Mouse (Mus musculus) liver, embryonic 16.5 days (tissue): ENCODE data around the gene Pou5f1. TPM values are rescaled to one million over a fixed set of nuclear protein-coding genes. Genes with fewer than 3 reads are reported as not detected.

Experiments used
- ATAC-seq: fragments of 200-750 bp; cut with Nextera tagmentation; 2 replicates; pipeline ENCODE4 v1.8.0; 2017; ENCODE audit warnings: low read depth, mild to moderate bottlenecking, moderate number of reproducible peaks, moderate library complexity
- H3K27ac ChIP-seq: fragments of 300-500 bp; sonication (generic); 2 replicates; pipeline ENCODE4 v1.5.1; 2014; ENCODE audit warnings: mild to moderate bottlenecking, low read length
- H3K27me3 ChIP-seq: fragments of 300-500 bp; sonication (generic); 2 replicates; pipeline ENCODE4 v1.6.1; 2014; ENCODE audit warnings: low read depth, low read length, mixed read lengths; ENCODE audit not compliant: control insufficient read depth, insufficient read depth
- H3K36me3 ChIP-seq: fragments of 300-500 bp; sonication (generic); 2 replicates; pipeline ENCODE4 v1.6.1; 2014; ENCODE audit warnings: mild to moderate bottlenecking; ENCODE audit not compliant: control insufficient read depth, insufficient read depth
- H3K4me1 ChIP-seq: fragments of 300-500 bp; sonication (generic); 2 replicates; pipeline ENCODE4 v1.6.1; 2014; ENCODE audit warnings: low read depth, low read length, mixed read lengths; ENCODE audit not compliant: control insufficient read depth
- H3K4me2 ChIP-seq: fragments of 300-500 bp; sonication (generic); 2 replicates; pipeline ENCODE4 v1.6.1; 2014; ENCODE audit warnings: low read depth, low read length, mixed read lengths
- H3K4me3 ChIP-seq: fragments of 300-500 bp; sonication (generic); 2 replicates; pipeline ENCODE4 v1.5.1; 2014; ENCODE audit warnings: low read depth, mild to moderate bottlenecking, low read length
- H3K9ac ChIP-seq: fragments of 300-500 bp; sonication (generic); 2 replicates; pipeline ENCODE4 v1.6.1; 2014; ENCODE audit warnings: low read depth, low read length
- H3K9me3 ChIP-seq: fragments of 300-500 bp; sonication (generic); replicated peaks from 2 replicates; pipeline ENCODE4 v1.6.1; 2016; ENCODE audit warnings: low read length; ENCODE audit not compliant: control insufficient read depth
- WGBS: fragments of 180-500 bp; shearing (Covaris S2); extraction: QIAGEN DNeasy Blood & Tissue Kit; methylation state at CpG from one replicate; pipeline ENCODE4 v1.1.7; 2014; ENCODE audit not compliant: insufficient replicate concordance; 5-methylcytosine and 5-hydroxymethylcytosine counted together
- polyA plus RNA-seq: library from polyadenylated mRNA; unstranded; fragments of >200 nt; fragmentation: Nextera tagmentation; extraction: Ambion mirVana; gene quantifications from 2 replicates; pipeline ENCODE4 v1.2.1, GENCODE M21; 2015

Pou5f1 gene
- polyA plus RNA-seq, 1 experiment from 2014 or later, result not detected

DNA sequence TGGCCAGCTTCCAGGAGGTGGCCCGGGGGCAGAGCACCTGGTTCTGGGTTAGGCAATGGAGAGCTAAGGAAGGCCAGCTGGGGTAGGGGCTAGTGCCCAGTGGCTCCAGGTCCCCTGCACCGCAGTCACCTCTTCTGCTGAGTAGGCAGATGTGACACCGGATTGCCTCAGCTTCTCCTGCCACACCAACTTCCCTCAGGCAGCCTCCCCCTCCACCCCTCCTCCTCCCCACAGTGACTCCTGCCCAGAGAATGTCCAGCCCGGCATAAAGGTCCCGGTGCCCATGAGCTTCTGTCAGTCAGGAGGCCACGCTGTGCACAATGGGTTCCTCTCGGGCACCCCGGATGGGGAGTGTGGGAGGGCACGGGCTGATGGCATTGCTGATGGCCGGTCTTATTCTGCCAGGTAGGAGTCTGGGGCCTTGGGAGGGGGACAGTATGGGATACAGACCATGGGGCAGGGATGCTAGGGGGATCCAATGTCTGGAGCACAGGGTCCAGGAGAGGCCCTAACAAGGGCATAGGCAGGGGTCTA is 46.1 kb downstream of the Pou5f1 start, which contains the start of gene Cdsn:
Gene Cdsn (plus strand): TSS at position 248 of the 534 bp plus-strand sequence.
- no peaks in the 10 kb centered on the region for H3K4me1 ChIP-seq
- H3K4me3 ChIP-seq, result no peak within 1 kb of the TSS
- H3K36me3 ChIP-seq, result no peaks in the 10 kb centered on the region
- H3K9me3 ChIP-seq, result no peaks in the 10 kb centered on the region
- no peak for ATAC-seq
- H3K27me3 ChIP-seq, result no peaks in the 10 kb centered on the region
- no peak within 1 kb of the TSS for H3K27ac ChIP-seq
- 69% methylated on average over 10 of the region's 10 CpGs for WGBS
- H3K4me2 ChIP-seq, result no peak within 1 kb of the TSS
- H3K9ac ChIP-seq, result no peak within 1 kb of the TSS

DNA sequence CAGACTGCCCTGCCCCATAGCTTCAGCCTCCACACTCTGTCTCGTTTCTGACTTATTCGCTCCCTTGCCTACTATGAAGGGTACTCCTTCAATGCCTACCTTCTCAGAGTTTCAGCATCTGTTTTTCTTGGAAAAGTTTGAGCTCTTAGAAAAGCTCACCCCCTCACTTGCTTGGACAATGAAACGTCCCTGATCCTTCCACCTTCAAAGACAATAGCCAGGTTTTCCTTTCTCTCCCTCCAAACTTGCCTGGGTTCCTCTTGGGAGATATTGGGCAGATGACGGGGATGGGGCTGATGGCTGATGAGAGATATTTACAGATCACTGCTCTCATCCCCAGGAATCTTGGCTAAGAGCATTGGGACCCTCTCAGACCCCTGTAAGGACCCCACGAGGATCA is 48.5 kb downstream of the Pou5f1 start:
- Histone ChIP-seq H3K27me3 (no peaks in the 10 kb centered on the region), H3K4me3 (no peak overlapping the region), H3K36me3 (no peaks in the 10 kb centered on the region), H3K4me1 (no peaks in the 10 kb centered on the region), H3K4me2 (no peak overlapping the region), H3K9me3 (no peaks in the 10 kb centered on the region), H3K9ac (no peak overlapping the region), H3K27ac (no peak overlapping the region)
- WGBS, result 57% methylated on average over 5 of the region's 5 CpGs
- ATAC-seq, result no peak

DNA sequence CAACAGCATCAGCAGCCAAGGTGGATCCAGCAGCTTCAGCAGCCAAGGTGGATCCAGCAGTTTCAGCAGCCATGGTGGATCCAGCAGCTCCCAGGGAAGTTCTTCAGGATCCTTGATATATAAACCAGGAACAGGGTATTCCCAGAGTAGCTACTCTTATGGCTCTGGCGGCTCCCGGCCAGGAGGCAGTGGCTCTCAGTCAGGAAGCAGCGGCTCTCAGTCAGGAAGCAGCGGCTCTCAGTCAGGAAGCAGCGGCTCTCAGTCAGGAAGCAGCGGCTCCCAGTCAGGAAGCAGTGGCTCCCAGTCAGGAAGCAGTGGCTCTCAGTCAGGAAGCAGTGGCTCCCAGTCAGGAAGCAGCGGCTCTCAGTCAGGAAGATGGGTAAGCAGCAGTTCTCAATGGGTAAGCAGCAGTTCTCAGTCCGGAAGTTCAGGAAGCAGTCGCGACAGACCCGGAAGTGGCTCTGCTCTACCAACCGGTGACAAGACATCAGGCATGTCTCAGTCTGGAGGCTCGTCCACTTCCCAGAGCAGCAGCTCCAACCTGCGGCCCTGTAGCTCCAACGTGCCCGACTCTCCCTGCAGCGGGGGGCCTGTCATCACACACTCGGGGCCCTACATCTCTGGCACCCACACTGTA is 49.1 kb downstream of the Pou5f1 start:
- no peak for ATAC-seq
- 75% methylated on average over 18 of the region's 18 CpGs for WGBS
- Histone ChIP-seq H3K27me3 (no peaks in the 10 kb centered on the region), H3K36me3 (no peaks in the 10 kb centered on the region), H3K27ac (no peak overlapping the region), H3K9me3 (no peaks in the 10 kb centered on the region), H3K4me2 (no peak overlapping the region), H3K4me1 (no peaks in the 10 kb centered on the region), H3K9ac (no peak overlapping the region), H3K4me3 (no peak overlapping the region)

DNA sequence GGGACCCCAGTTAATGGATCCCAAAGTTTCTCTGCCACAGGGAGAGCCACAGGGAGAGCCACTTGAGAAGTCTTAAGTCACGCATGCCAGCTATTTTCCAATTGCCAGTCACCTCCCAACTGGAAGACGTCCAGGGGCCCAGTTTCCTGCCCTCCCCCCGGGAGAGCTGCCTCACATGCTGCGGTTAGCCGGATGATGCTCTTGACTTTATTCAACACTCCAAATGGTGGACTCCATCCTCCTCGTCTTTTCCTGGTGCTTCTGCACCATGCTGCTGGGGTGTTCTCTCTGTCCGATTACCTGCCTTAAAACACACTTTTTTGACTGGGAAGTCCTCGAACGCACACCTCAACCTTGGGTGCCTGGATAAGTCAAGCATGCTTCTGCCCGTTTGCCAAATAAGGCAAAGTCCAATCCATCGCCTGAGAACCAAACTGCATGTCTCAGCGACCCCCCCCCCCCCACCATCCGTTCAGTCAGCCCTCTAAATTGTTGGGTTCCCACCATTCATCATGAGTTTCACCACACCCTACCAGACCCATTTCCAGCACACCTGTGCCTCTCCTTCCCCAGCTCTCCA is 50.5 kb downstream of the Pou5f1 start:
- Histone ChIP-seq H3K27ac (no peak overlapping the region), H3K36me3 (no peaks in the 10 kb centered on the region), H3K4me3 (no peak overlapping the region), H3K4me2 (no peak overlapping the region), H3K9me3 (no peaks in the 10 kb centered on the region), H3K27me3 (no peaks in the 10 kb centered on the region), H3K4me1 (no peaks in the 10 kb centered on the region), H3K9ac (no peak overlapping the region)
- ATAC-seq, result no peak
- WGBS, result 70% methylated on average over 13 of the region's 13 CpGs

DNA sequence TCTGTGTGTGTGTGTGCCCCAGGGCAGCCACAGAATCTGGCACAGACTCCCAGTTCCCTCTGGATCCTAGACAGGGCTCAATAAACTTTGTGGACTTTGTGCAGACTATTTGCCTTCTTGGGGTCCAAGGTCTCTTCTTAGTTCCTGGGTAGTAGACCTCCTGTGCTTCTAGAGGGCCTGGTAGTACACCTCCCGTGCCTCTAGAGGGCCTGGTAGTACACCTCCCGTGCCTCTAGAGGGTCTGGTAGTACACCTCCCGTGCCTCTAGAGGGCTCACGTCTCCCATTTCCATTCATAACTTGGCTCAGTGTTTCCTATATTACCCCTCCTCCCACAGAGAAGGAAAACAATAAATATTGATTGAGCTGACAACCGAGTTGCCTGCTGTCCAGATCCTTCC is 51.0 kb downstream of the Pou5f1 start:
- WGBS, result 24% methylated on average over 5 of the region's 5 CpGs
- no peaks in the 10 kb centered on the region for H3K4me1 ChIP-seq
- H3K27me3 ChIP-seq, result no peaks in the 10 kb centered on the region
- no peak overlapping the region for H3K4me3 ChIP-seq
- H3K36me3 ChIP-seq, result no peaks in the 10 kb centered on the region
- H3K9me3 ChIP-seq, result no peaks in the 10 kb centered on the region
- no peak overlapping the region for H3K4me2 ChIP-seq
- H3K27ac ChIP-seq, result no peak overlapping the region
- no peak for ATAC-seq
- no peak overlapping the region for H3K9ac ChIP-seq

DNA sequence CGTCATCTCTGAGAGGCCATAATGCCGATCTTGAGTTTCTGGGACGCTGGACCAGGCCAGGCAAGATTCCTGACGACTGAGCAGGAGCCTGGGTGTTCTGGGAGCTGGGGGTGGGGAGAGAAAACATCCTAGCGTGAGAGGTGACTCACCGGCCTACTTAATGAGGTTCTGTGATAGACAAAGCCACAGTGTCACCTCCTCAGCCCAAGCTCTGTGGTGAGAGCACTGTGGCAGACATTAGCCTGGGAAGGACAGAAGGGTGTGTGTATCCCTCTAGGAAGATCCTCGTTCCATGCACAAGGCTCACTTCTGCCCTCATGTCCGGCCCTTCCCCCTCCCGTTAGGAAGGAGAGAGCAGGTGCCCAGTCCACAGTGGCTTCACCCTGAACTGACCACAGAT is 51.5 kb downstream of the Pou5f1 start:
- Histone ChIP-seq H3K4me3 (no peak overlapping the region), H3K36me3 (no peaks in the 10 kb centered on the region), H3K27ac (no peak overlapping the region), H3K9me3 (no peaks in the 10 kb centered on the region), H3K27me3 (no peaks in the 10 kb centered on the region), H3K4me1 (no peaks in the 10 kb centered on the region), H3K4me2 (no peak overlapping the region), H3K9ac (no peak overlapping the region)
- 60% methylated on average over 9 of the region's 9 CpGs for WGBS
- no peak for ATAC-seq

DNA sequence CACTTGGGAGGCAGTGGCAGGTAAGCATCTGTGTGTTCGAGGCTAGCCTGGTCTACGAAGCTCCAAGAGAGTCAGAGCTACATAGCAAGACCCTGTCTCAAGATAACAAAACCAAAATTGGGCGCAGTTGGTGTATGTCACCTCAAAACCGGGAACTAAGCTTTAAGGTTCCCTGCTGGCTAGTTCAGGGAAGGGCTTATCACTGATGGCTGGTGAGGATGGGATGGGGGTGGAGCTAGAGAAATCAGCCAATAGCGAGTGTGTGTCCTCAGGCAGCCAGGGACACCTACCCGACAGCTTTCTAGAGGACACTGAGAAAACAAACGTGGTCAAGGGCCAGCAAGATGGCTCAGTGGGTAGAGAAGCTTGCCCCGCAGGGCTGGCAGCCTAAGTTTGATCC is 52.4 kb downstream of the Pou5f1 start:
- no peak for ATAC-seq
- H3K9me3 ChIP-seq, result no peaks in the 10 kb centered on the region
- no peak overlapping the region for H3K9ac ChIP-seq
- WGBS, result 42% methylated on average over 8 of the region's 8 CpGs
- H3K27me3 ChIP-seq, result no peaks in the 10 kb centered on the region
- H3K4me3 ChIP-seq, result no peak overlapping the region
- H3K36me3 ChIP-seq, result no peaks in the 10 kb centered on the region
- H3K4me1 ChIP-seq, result no peaks in the 10 kb centered on the region
- no peak overlapping the region for H3K4me2 ChIP-seq
- H3K27ac ChIP-seq, result no peak overlapping the region

Other genes with a start within 250 kb of the Pou5f1 start
- 98.3 and 107 TPM in 2 replicates for gene H2-D1, start 243.3 kb upstream of the Pou5f1 start, polyA plus RNA-seq
- gene H2-Q1, start 185.6 kb upstream of the Pou5f1 start, polyA plus RNA-seq, result 0.56 and 0.77 TPM in 2 replicates
- gene H2-Q2, start 163.8 kb upstream of the Pou5f1 start, polyA plus RNA-seq, result 1.3 and 2.6 TPM in 2 replicates
- gene H2-Q4, start 126.4 kb upstream of the Pou5f1 start, polyA plus RNA-seq, result 2.1 and 2.5 TPM in 2 replicates
- 8.7 and 9.7 TPM in 2 replicates for gene H2-Q6, start 81.2 kb upstream of the Pou5f1 start, polyA plus RNA-seq
- 16.0 and 16.6 TPM in 2 replicates for gene H2-Q7, start 66.9 kb upstream of the Pou5f1 start, polyA plus RNA-seq
- 377 and 430 TPM in 2 replicates for gene H2-Q10, start 35.9 kb upstream of the Pou5f1 start, polyA plus RNA-seq
- 39.5 and 40.2 TPM in 2 replicates for gene Tcf19, start 10.8 kb downstream of the Pou5f1 start, polyA plus RNA-seq
- 7.5 and 8.2 TPM in 2 replicates for gene Cchcr1, start 11.1 kb downstream of the Pou5f1 start, polyA plus RNA-seq
- 0.17 and 0.19 TPM in 2 replicates for gene Psors1c2, start 27.2 kb downstream of the Pou5f1 start, polyA plus RNA-seq
- 0.02 TPM in 1 of 2 replicates, not detected in the other for gene Cdsn, start 46.1 kb downstream of the Pou5f1 start, polyA plus RNA-seq
- not detected in 2 replicates for gene 2300002M23Rik, start 61.4 kb downstream of the Pou5f1 start, polyA plus RNA-seq
- gene Sfta2, start 95.5 kb downstream of the Pou5f1 start, polyA plus RNA-seq, result not detected in 2 replicates
- gene Gm9573, start 120.6 kb downstream of the Pou5f1 start, polyA plus RNA-seq, result not detected in 2 replicates
- not detected in 2 replicates for gene Mucl3, start 137.7 kb downstream of the Pou5f1 start, polyA plus RNA-seq
- gene Vars2, start 161.6 kb downstream of the Pou5f1 start, polyA plus RNA-seq, result 4.9 and 6.5 TPM in 2 replicates
- 21.4 and 21.6 TPM in 2 replicates for gene Gtf2h4, start 167.7 kb downstream of the Pou5f1 start, polyA plus RNA-seq
- gene Ddr1, start 198.6 kb downstream of the Pou5f1 start, polyA plus RNA-seq, result 2.9 and 4.1 TPM in 2 replicates